In the genomic region with DNA sequence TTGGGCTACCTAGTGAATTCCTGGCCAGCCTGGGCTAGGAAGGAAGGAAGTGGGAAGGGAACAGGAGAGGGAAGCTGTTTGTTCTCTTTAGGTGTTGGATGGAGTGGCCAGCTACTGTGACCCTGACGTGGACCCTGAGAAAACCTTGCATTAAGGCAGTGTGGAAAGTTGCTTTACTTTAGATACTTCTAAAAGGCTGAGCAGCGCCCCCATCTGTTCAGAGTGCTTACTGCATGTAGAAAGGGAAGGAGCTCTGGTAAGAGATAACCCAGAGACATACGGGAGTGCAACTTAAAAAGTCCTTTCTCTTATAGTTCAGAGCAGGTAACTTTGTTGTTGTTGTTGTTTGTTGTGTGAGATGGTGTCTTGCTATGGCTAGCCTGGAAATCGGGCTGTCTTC, we compare ENCODE assay signal across 8 mouse cellular contexts. TPM values are rescaled to one million over a fixed set of nuclear protein-coding genes. Genes with fewer than 3 reads are reported as not detected.
DNase-seq lines count a peak whose midpoint lies in the region; ATAC-seq lines count a peak whose summit lies in the region.

No protein-coding gene starts in this region.

- DNase-seq in gastrocnemius, postnatal 10 days = peak; percentile 71
- no peak for DNase-seq in gastrocnemius, postnatal 25 days
- peak; percentile 65 to 74 for DNase-seq in right cerebral cortex, postnatal 10 days (ENCODE audit: low spot score in 2 of 2)
- no peak for DNase-seq in right cerebral cortex, postnatal 25 days
- peak; percentile 44 for DNase-seq in c-Kit-negative CD71-positive TER-119-positive erythroid progenitor cells, embryonic 14.5 days (ENCODE audit: low read depth, low spot score)
- peak; percentile 65 for DNase-seq in lung, postnatal 25 days (ENCODE audit: low spot score)
- DNase-seq in thymus, postnatal 0 days (ENCODE audit: low spot score) = peak; percentile 71

- peak; percentile 56 for ATAC-seq in inflammation-experienced regulatory T-cells, adult 6 months

RNA-seq across cellular contexts. Expression of a gene that starts 40.9 kb away (rescaled TPM):
- not detected for total RNA-seq in gastrocnemius, postnatal 10 days (2021)
- not detected for total RNA-seq in gastrocnemius, postnatal 25 days (2021)
- not detected for polyA plus RNA-seq in inflammation-experienced regulatory T-cells, adult 6 months (2017; shearing (Covaris generic))
- polyA plus RNA-seq in thymus, postnatal 0 days (2015; fragmentation: Nextera tagmentation; extraction: Ambion mirVana) = 0.18 and 0.30 TPM in 2 replicates

RNA-seq across cellular contexts. Expression of a gene that starts 45.8 kb away (rescaled TPM):
- 1 to 10 TPM; 1.4 to 1.5 TPM for total RNA-seq in gastrocnemius, postnatal 10 days (2021)
- under 1 TPM; 0.10 to 0.32 TPM for total RNA-seq in gastrocnemius, postnatal 25 days (2021)
- polyA plus RNA-seq in inflammation-experienced regulatory T-cells, adult 6 months (2017; shearing (Covaris generic)) = 1 to 10 TPM; 3.2 to 8.4 (median 6.1) TPM
- 9.7 and 9.8 TPM in 2 replicates for polyA plus RNA-seq in thymus, postnatal 0 days (2015; fragmentation: Nextera tagmentation; extraction: Ambion mirVana)

Comparison
In these comparisons a context has a peak if more than half of its experiments do, and no peak if none do; other contexts are left out.
1. DNase-seq: peak in gastrocnemius, postnatal 10 days (single experiment), right cerebral cortex, postnatal 10 days (2 of 2), c-Kit-negative CD71-positive TER-119-positive erythroid progenitor cells, embryonic 14.5 days (single experiment), lung, postnatal 25 days (single experiment) and thymus, postnatal 0 days (single experiment); none in gastrocnemius, postnatal 25 days (single experiment) and right cerebral cortex, postnatal 25 days (single experiment).